Mouse (Mus musculus) liver, embryonic 14.5 days (tissue): ENCODE measurements around the gene Pigk. TPM values are rescaled to one million over a fixed set of nuclear protein-coding genes. Genes with fewer than 3 reads are reported as not detected.

Experiments
- ATAC-seq: fragments of 200-750 bp; cut with Nextera tagmentation; 2 replicates; pipeline ENCODE4 v1.8.0; 2017; ENCODE audit warnings: moderate number of reproducible peaks, mild to moderate bottlenecking, moderate library complexity; ENCODE audit not compliant: insufficient read depth
- DNase-seq, 3 experiments: peaks; one replicate each; pipeline ENCODE4 v3.0.0-alpha.2; 2012 to 2013; ENCODE audit warnings: low read depth in 3 of 3, low spot score in 3 of 3
- H3K27ac ChIP-seq: fragments of 300-500 bp; sonication (generic); 2 replicates; pipeline ENCODE4 v1.5.1; 2014; ENCODE audit warnings: moderate library complexity, mild to moderate bottlenecking, control low read depth, inconsistent platforms
- H3K27me3 ChIP-seq: fragments of 300-500 bp; sonication (generic); 2 replicates; pipeline ENCODE4 v1.6.1; 2014; ENCODE audit warnings: mild to moderate bottlenecking, low read length, moderate library complexity; ENCODE audit not compliant: control insufficient read depth, insufficient read depth
- H3K36me3 ChIP-seq: fragments of 300-500 bp; sonication (generic); replicated peaks from 2 replicates; pipeline ENCODE4 v1.6.1; 2014; ENCODE audit warnings: low read depth; ENCODE audit not compliant: control insufficient read depth, insufficient read depth
- H3K4me1 ChIP-seq, 2 experiments: fragments of 200-500 bp in 1 of 2; fragments of 300-500 bp in 1 of 2; sonication (generic) in 1 of 2; replicated peaks; 2 replicates each; pipeline ENCODE4 v1.6.1; 2012 to 2014; ENCODE audit warnings: antibody characterized with exemption in 1 of 2, inconsistent platforms in 1 of 2, low read length in 1 of 2; ENCODE audit not compliant: control insufficient read depth in 2 of 2, insufficient read depth in 2 of 2
- H3K4me2 ChIP-seq: fragments of 300-500 bp; sonication (generic); 2 replicates; pipeline ENCODE4 v1.6.1; 2014; ENCODE audit warnings: low read depth, mild to moderate bottlenecking, control low read depth, moderate library complexity
- H3K4me3 ChIP-seq, 2 experiments: fragments of 200-500 bp in 1 of 2; fragments of 300-500 bp in 1 of 2; sonication (generic) in 1 of 2; 2 replicates each; pipeline ENCODE4 v1.5.1; 2012 to 2014; ENCODE audit warnings: low read depth in 2 of 2, low read length in 2 of 2, mild to moderate bottlenecking in 2 of 2, control low read depth in 1 of 2, inconsistent platforms in 1 of 2, moderate library complexity in 1 of 2; ENCODE audit not compliant: insufficient read depth in 1 of 2
- H3K9ac ChIP-seq: fragments of 300-500 bp; sonication (generic); replicated peaks from 2 replicates; pipeline ENCODE4 v1.6.1; 2014; ENCODE audit warnings: mild to moderate bottlenecking, control low read depth, moderate library complexity
- H3K9me3 ChIP-seq: fragments of 300-500 bp; sonication (generic); 2 replicates; pipeline ENCODE4 v1.6.1; 2016; ENCODE audit warnings: low read length, mixed read lengths; ENCODE audit not compliant: control insufficient read depth
- CTCF ChIP-seq: IDR thresholded peaks from 2 replicates; pipeline ENCODE4 v1.5.1; 2016; ENCODE audit warnings: antibody characterized with exemption, low read depth, control low read depth
- EP300 ChIP-seq: IDR thresholded peaks from 2 replicates; pipeline ENCODE4 v1.6.1; 2016; ENCODE audit warnings: antibody characterized with exemption, low read depth
- WGBS: fragments of 180-500 bp; shearing (Covaris S2); extraction: QIAGEN DNeasy Blood & Tissue Kit; methylation state at CpG from one replicate; pipeline ENCODE4 v1.1.7; 2014; ENCODE audit not compliant: insufficient replicate concordance; 5-methylcytosine and 5-hydroxymethylcytosine counted together
- polyA plus RNA-seq, 2 experiments: library from polyadenylated mRNA; depleted of rRNA in 1 of 2; stranded (reverse) in 1 of 2; unstranded in 1 of 2; fragments of >200 nt; fragmentation: Nextera tagmentation in 1 of 2; extraction: Ambion mirVana in 1 of 2; gene quantifications; 2 replicates each; pipeline versions ENCODE4 v1.2.1 to v1.2.3; 2012 to 2014

The Pigk gene
- polyA plus RNA-seq, 2 experiments = 7.9 to 23.3 TPM

GRCm38 (mm10) chr3:152958358-152959150 is 244.7 kb downstream of the Pigk start:
- no peak for ATAC-seq
- Histone ChIP-seq H3K9ac (no peak overlapping the region), H3K4me3 (no peak overlapping the region), H3K4me1 (peaks cover 0 to 12% of the 10 kb centered on the region in 2 experiments; a peak in 2 of 4 replicates), H3K27me3 (no peaks in the 10 kb centered on the region), H3K27ac (no peak overlapping the region), H3K36me3 (no peaks in the 10 kb centered on the region), H3K4me2 (no peak overlapping the region), H3K9me3 (no peaks in the 10 kb centered on the region)
- DNase-seq = peak in 2 of 3 experiments; percentile 24 to 38
- TF ChIP-seq EP300 (no peak), CTCF (peak; percentile 93)
- 46% methylated on average over 11 of the region's 11 CpGs for WGBS

GRCm38 (mm10) chr3:152961855-152962376 is 248.0 kb downstream of the Pigk start:
- TF ChIP-seq CTCF = no peak

GRCm38 (mm10) chr3:152969774-152970347 is 256.0 kb downstream of the Pigk start:
- ATAC-seq = no peak

More at GRCm38 (mm10) chr3:152961855-152962376, 248.0 kb downstream of the Pigk start:
- no peaks in the 10 kb centered on the region for H3K9me3 ChIP-seq
- ATAC-seq = no peak
- H3K27ac ChIP-seq = no peak overlapping the region
- no peaks in the 10 kb centered on the region for H3K27me3 ChIP-seq
- H3K4me2 ChIP-seq = no peak overlapping the region
- WGBS = 62% methylated on average over 10 of the region's 10 CpGs
- H3K9ac ChIP-seq = no peak overlapping the region
- H3K36me3 ChIP-seq = no peaks in the 10 kb centered on the region
- no peak for DNase-seq
- H3K4me1 ChIP-seq = peaks cover 0 to 3% of the 10 kb centered on the region in 2 experiments; a peak in 1 of 4 replicates
- no peak overlapping the region for H3K4me3 ChIP-seq

GRCm38 (mm10) chr3:152971373-152971772 is 257.5 kb downstream of the Pigk start:
- Histone ChIP-seq H3K27ac (no peak overlapping the region), H3K4me1 (no peaks in the 10 kb centered on the region), H3K4me3 (no peak overlapping the region), H3K9me3 (no peaks in the 10 kb centered on the region), H3K9ac (no peak overlapping the region), H3K27me3 (no peaks in the 10 kb centered on the region), H3K4me2 (no peak overlapping the region), H3K36me3 (no peaks in the 10 kb centered on the region)
- DNase-seq (no peak), ATAC-seq (no peak)
- 62% methylated on average over 4 of the region's 4 CpGs for WGBS
- no peak for TF ChIP-seq CTCF
- TF ChIP-seq EP300 = no peak

More at GRCm38 (mm10) chr3:152969774-152970347, 256.0 kb downstream of the Pigk start:
- Histone ChIP-seq H3K27me3 (no peaks in the 10 kb centered on the region), H3K4me3 (no peak overlapping the region), H3K27ac (no peak overlapping the region), H3K9me3 (no peaks in the 10 kb centered on the region), H3K9ac (no peak overlapping the region), H3K4me1 (no peaks in the 10 kb centered on the region), H3K4me2 (no peak overlapping the region), H3K36me3 (no peaks in the 10 kb centered on the region)
- no peak for DNase-seq
- TF ChIP-seq CTCF = no peak
- no peak for TF ChIP-seq EP300
- WGBS = 33% methylated on average over 16 of the region's 16 CpGs

- no peaks in the 10 kb centered on the region for H3K36me3 ChIP-seq
- ATAC-seq = peak; percentile 84
- no peaks in the 10 kb centered on the region for H3K9me3 ChIP-seq
- no peak overlapping the region for H3K27ac ChIP-seq
- peaks cover 26% of the 10 kb centered on the region for H3K27me3 ChIP-seq
- peak; percentile 20 to 37 (median 20) for DNase-seq
- 5% methylated on average over 11 of the region's 11 CpGs for WGBS
- no peak overlapping the region for H3K9ac ChIP-seq
- peaks cover 0 to 5% of the 10 kb centered on the region in 2 experiments; a peak in 1 of 4 replicates for H3K4me1 ChIP-seq
- TF ChIP-seq CTCF = no peak
- TF ChIP-seq EP300 = peak; percentile 59
- no peak overlapping the region for H3K4me3 ChIP-seq
- H3K4me2 ChIP-seq = no peak overlapping the region
Observed at GRCm38 (mm10) chr3:152979481-152980092, 265.7 kb downstream of the Pigk start.
